Mouse (Mus musculus) kidney, embryonic 14.5 days (tissue): ENCODE results near the gene Gnai1. TPM values are rescaled to one million over a fixed set of nuclear protein-coding genes. Genes with fewer than 3 reads are reported as not detected.

Source experiments
- ATAC-seq: fragments of 200-750 bp; cut with Nextera tagmentation; 2 replicates; pipeline ENCODE4 v1.8.0; 2017; ENCODE audit warnings: moderate number of reproducible peaks, mild to moderate bottlenecking, moderate TSS enrichment, moderate library complexity; ENCODE audit not compliant: low FRiP score, low TSS enrichment
- H3K27ac ChIP-seq: fragments of 300-500 bp; sonication (generic); 2 replicates; pipeline ENCODE4 v1.5.1; 2014; ENCODE audit warnings: low read depth, mild to moderate bottlenecking, low read length, moderate library complexity, mixed read lengths
- H3K27me3 ChIP-seq: fragments of 300-500 bp; sonication (generic); 2 replicates; pipeline ENCODE4 v1.6.1; 2014; ENCODE audit warnings: mild to moderate bottlenecking, low read length; ENCODE audit not compliant: control insufficient read depth, insufficient read depth
- H3K36me3 ChIP-seq: fragments of 300-500 bp; sonication (generic); 2 replicates; pipeline ENCODE4 v1.6.1; 2014; ENCODE audit warnings: low read length, mixed read lengths; ENCODE audit not compliant: control insufficient read depth, insufficient read depth
- H3K4me1 ChIP-seq: fragments of 300-500 bp; sonication (generic); 2 replicates; pipeline ENCODE4 v1.6.1; 2014; ENCODE audit warnings: low read length, mixed read lengths; ENCODE audit not compliant: control insufficient read depth, insufficient read depth
- H3K4me2 ChIP-seq: fragments of 300-500 bp; sonication (generic); replicated peaks from 2 replicates; pipeline ENCODE4 v1.6.1; 2014; ENCODE audit warnings: low read depth, mild to moderate bottlenecking, low read length
- H3K4me3 ChIP-seq: fragments of 300-500 bp; sonication (generic); 2 replicates; pipeline ENCODE4 v1.5.1; 2014; ENCODE audit warnings: mild to moderate bottlenecking, low read length
- H3K9ac ChIP-seq: fragments of 300-500 bp; sonication (generic); 2 replicates; pipeline ENCODE4 v1.6.1; 2014; ENCODE audit warnings: low read depth, mild to moderate bottlenecking, low read length, moderate library complexity
- H3K9me3 ChIP-seq: fragments of 300-500 bp; sonication (generic); 2 replicates; pipeline ENCODE4 v1.6.1; 2016; ENCODE audit warnings: low read length; ENCODE audit not compliant: control insufficient read depth
- WGBS: fragments of 180-500 bp; shearing (Covaris S2); extraction: QIAGEN DNeasy Blood & Tissue Kit; methylation state at CpG from one replicate; pipeline ENCODE4 v1.1.7; 2014; 5-methylcytosine and 5-hydroxymethylcytosine counted together
- polyA plus RNA-seq: library from polyadenylated mRNA; unstranded; fragments of >200 nt; fragmentation: Nextera tagmentation; extraction: Ambion mirVana; gene quantifications from 2 replicates; pipeline ENCODE4 v1.2.1, GENCODE M21; 2014

Gnai1 gene
- polyA plus RNA-seq, 1 experiment from 2014 or later: 31.9 TPM

GRCm38 (mm10) chr5:18307229-18307804, 52.8 kb downstream of the Gnai1 start:
- no peak for ATAC-seq
- Histone ChIP-seq H3K27ac (no peak overlapping the region), H3K4me3 (no peak overlapping the region), H3K4me2 (no peak overlapping the region), H3K4me1 (no peaks in the 10 kb centered on the region), H3K27me3 (no peaks in the 10 kb centered on the region), H3K9me3 (no peaks in the 10 kb centered on the region), H3K36me3 (no peaks in the 10 kb centered on the region), H3K9ac (no peak overlapping the region)
- WGBS: 36% methylated on average over 1 of the region's 1 CpGs

GRCm38 (mm10) chr5:18296584-18296983, 63.6 kb downstream of the Gnai1 start:
- 82% methylated on average over 2 of the region's 2 CpGs for WGBS
- Histone ChIP-seq H3K27ac (no peak overlapping the region), H3K9me3 (no peaks in the 10 kb centered on the region)

GRCm38 (mm10) chr5:18292744-18293143, 67.4 kb downstream of the Gnai1 start:
- 91% methylated on average over 5 of the region's 5 CpGs for WGBS
- Histone ChIP-seq H3K9ac (no peak overlapping the region), H3K36me3 (peaks cover 5% of the 10 kb centered on the region), H3K4me1 (no peaks in the 10 kb centered on the region), H3K4me2 (no peak overlapping the region), H3K4me3 (no peak overlapping the region), H3K27ac (no peak overlapping the region), H3K27me3 (no peaks in the 10 kb centered on the region), H3K9me3 (no peaks in the 10 kb centered on the region)
- no peak for ATAC-seq

More at GRCm38 (mm10) chr5:18296584-18296983, 63.6 kb downstream of the Gnai1 start:
- no peaks in the 10 kb centered on the region for H3K4me1 ChIP-seq
- no peak for ATAC-seq
- no peak overlapping the region for H3K4me2 ChIP-seq
- no peaks in the 10 kb centered on the region for H3K27me3 ChIP-seq
- H3K36me3 ChIP-seq: no peaks in the 10 kb centered on the region; the same call in 1 of the 2 replicates
- no peak overlapping the region for H3K4me3 ChIP-seq
- no peak overlapping the region for H3K9ac ChIP-seq

DNA sequence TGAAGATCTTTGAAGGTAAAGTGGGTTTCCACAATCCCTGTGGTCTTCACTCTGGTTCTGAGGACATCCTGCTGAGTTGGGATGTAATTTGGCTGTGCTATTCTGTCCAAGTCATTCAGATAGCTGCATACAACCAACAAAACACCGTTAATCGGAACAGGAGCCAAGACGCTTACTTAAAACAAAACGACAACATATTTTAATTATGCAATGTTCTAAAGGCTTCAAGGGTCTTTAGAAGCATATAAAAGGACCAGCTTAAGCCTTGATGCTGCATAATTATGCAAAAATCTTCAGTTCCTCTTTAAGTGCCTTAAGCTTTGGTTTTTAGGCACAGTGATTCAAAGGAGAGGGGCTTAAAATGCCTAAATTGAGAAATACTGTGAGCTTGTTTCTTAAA, 70.6 kb downstream of the Gnai1 start:
- no peak overlapping the region for H3K9ac ChIP-seq
- no peak overlapping the region for H3K27ac ChIP-seq
- peaks cover 5% of the 10 kb centered on the region; the same call in 1 of the 2 replicates for H3K36me3 ChIP-seq
- WGBS: 79% methylated on average over 4 of the region's 4 CpGs
- H3K9me3 ChIP-seq: no peaks in the 10 kb centered on the region
- H3K4me2 ChIP-seq: no peak overlapping the region
- ATAC-seq: no peak
- H3K4me3 ChIP-seq: no peak overlapping the region
- H3K27me3 ChIP-seq: no peaks in the 10 kb centered on the region
- H3K4me1 ChIP-seq: no peaks in the 10 kb centered on the region

DNA sequence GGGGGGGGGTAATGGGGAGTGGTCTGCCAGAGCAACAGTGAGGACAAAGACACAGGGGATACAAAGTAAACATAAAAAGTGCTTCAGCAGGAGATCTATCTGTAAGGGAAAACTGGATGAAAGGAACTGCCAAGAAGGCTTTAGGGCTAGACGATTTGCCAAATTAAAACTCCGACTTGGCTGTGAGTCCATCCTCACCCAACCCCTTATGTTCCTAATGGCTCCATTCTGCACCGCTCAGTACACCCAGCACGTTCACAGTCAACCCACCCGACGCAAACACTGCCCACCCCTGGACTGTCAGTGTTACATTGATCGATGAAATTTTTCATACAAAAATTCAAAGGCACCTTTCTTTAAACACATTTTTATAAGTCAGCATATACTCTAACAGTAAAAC, 71.5 kb downstream of the Gnai1 start:
- no peak overlapping the region for H3K4me2 ChIP-seq

GRCm38 (mm10) chr5:18288079-18288478, 72.1 kb downstream of the Gnai1 start:
- 73% methylated on average over 3 of the region's 3 CpGs for WGBS

More for the DNA sequence above, 71.5 kb downstream of the Gnai1 start:
- Histone ChIP-seq H3K4me1 (no peaks in the 10 kb centered on the region), H3K27me3 (no peaks in the 10 kb centered on the region), H3K27ac (no peak overlapping the region), H3K9me3 (no peaks in the 10 kb centered on the region), H3K36me3 (peaks cover 5% of the 10 kb centered on the region; the same call in 1 of the 2 replicates), H3K4me3 (no peak overlapping the region), H3K9ac (no peak overlapping the region)
- no peak for ATAC-seq
- WGBS: 89% methylated on average over 7 of the region's 7 CpGs

GRCm38 (mm10) chr5:18282095-18282494, 78.1 kb downstream of the Gnai1 start:
- Histone ChIP-seq H3K9ac (no peak overlapping the region), H3K27ac (no peak overlapping the region), H3K27me3 (no peaks in the 10 kb centered on the region), H3K9me3 (no peaks in the 10 kb centered on the region), H3K4me3 (no peak overlapping the region), H3K4me2 (no peak overlapping the region), H3K4me1 (no peaks in the 10 kb centered on the region), H3K36me3 (no peaks in the 10 kb centered on the region)
- WGBS: 91% methylated on average over 3 of the region's 3 CpGs
- no peak for ATAC-seq

More at GRCm38 (mm10) chr5:18288079-18288478, 72.1 kb downstream of the Gnai1 start:
- Histone ChIP-seq H3K4me1 (no peaks in the 10 kb centered on the region), H3K4me3 (no peak overlapping the region), H3K4me2 (no peak overlapping the region), H3K9me3 (no peaks in the 10 kb centered on the region), H3K27me3 (no peaks in the 10 kb centered on the region), H3K36me3 (peaks cover 5% of the 10 kb centered on the region; the same call in 1 of the 2 replicates), H3K27ac (no peak overlapping the region), H3K9ac (no peak overlapping the region)
- no peak for ATAC-seq

GRCm38 (mm10) chr5:18274352-18274940, 85.7 kb downstream of the Gnai1 start:
- no peaks in the 10 kb centered on the region for H3K9me3 ChIP-seq
- H3K4me1 ChIP-seq: no peaks in the 10 kb centered on the region
- H3K4me3 ChIP-seq: no peak overlapping the region
- H3K4me2 ChIP-seq: no peak overlapping the region
- no peak overlapping the region for H3K9ac ChIP-seq
- ATAC-seq: no peak
- H3K27ac ChIP-seq: no peak overlapping the region
- WGBS: 82% methylated on average over 7 of the region's 7 CpGs
- no peaks in the 10 kb centered on the region; the same call in 1 of the 2 replicates for H3K36me3 ChIP-seq
- H3K27me3 ChIP-seq: no peaks in the 10 kb centered on the region
